Mouse (Mus musculus) G1E (cell line): ENCODE data around the gene Sox5. TPM values are rescaled to one million over a fixed set of nuclear protein-coding genes. Genes with fewer than 3 reads are reported as not detected.
A peak's percentile ranks its signal among the peaks of the same experiment; 100 is the strongest.

Experiments
- ATAC-seq: 2 replicates; pipeline ENCODE4 v1.8.0; 2016; ENCODE audit warnings: mild to moderate bottlenecking; ENCODE audit not compliant: insufficient number of reproducible peaks, poor library complexity, low FRiP score, severe bottlenecking; ENCODE audit errors: extremely low read depth
- DNase-seq: peaks from one replicate; pipeline ENCODE4 v3.0.0; 2012; ENCODE audit warnings: low spot score
- H3K27me3 ChIP-seq: 2 replicates; pipeline ENCODE4 v1.6.1; 2012; ENCODE audit warnings: mild to moderate bottlenecking, low read length, inconsistent platforms; ENCODE audit not compliant: insufficient read depth
- H3K36me3 ChIP-seq: replicated peaks from 2 replicates; pipeline ENCODE3; 2012; ENCODE audit warnings: mild to moderate bottlenecking, inconsistent platforms
- H3K4me1 ChIP-seq: 2 replicates; pipeline ENCODE4 v1.6.1; 2012; ENCODE audit warnings: low read depth, low read length, inconsistent platforms, mixed read lengths; ENCODE audit not compliant: insufficient read depth
- H3K4me3 ChIP-seq: 2 replicates; pipeline ENCODE4 v1.5.1; 2012; ENCODE audit warnings: low read depth, mild to moderate bottlenecking, inconsistent platforms, low read length, moderate library complexity, mixed read lengths
- H3K9me3 ChIP-seq: replicated peaks from 2 replicates; pipeline ENCODE4 v1.6.1; 2012; ENCODE audit warnings: inconsistent platforms
- CTCF ChIP-seq: IDR thresholded peaks from 2 replicates; pipeline ENCODE4 v1.5.1; 2012; ENCODE audit warnings: low read depth, low read length, inconsistent platforms, mixed read lengths
- GATA1 ChIP-seq: IDR thresholded peaks from 2 replicates; pipeline ENCODE4 v1.6.1; 2012; ENCODE audit warnings: borderline replicate concordance, low read length, inconsistent platforms, mixed read lengths
- GATA2 ChIP-seq: IDR thresholded peaks from 2 replicates; pipeline ENCODE4 v1.6.1; 2012; ENCODE audit warnings: low read depth, low read length, inconsistent platforms, borderline replicate concordance
- POLR2AphosphoS5 ChIP-seq: IDR thresholded peaks from 2 replicates; pipeline ENCODE4 v1.6.1; 2012; ENCODE audit warnings: low read depth, low read length, inconsistent platforms; ENCODE audit not compliant: insufficient replicate concordance
- TAL1 ChIP-seq: conservative IDR thresholded peaks from 2 replicates; pipeline ENCODE4 v1.6.1; 2012; ENCODE audit warnings: low read depth, low read length, inconsistent platforms, mixed read lengths
- polyA plus RNA-seq: library from polyadenylated mRNA; stranded (reverse); fragments of >175 nt; gene quantifications from 2 replicates; pipeline ENCODE4 v1.2.3, GENCODE M21; 2012
- total RNA-seq, 2 experiments: library from RNA; stranded (forward) in 1 of 2; stranded (reverse) in 1 of 2; fragments of 200-1000 nt in 1 of 2; fragments of >200 nt in 1 of 2; fragmentation: Nextera tagmentation in 1 of 2; gene quantifications; 2 replicates each; pipeline ENCODE4 v1.2.3; 2014 to 2017

The Sox5 gene
- total and polyA plus RNA-seq, 3 experiments, result 0.27 to 16.2 TPM; not detected in 1

- Histone ChIP-seq H3K4me1 (no peaks in the 10 kb centered on the region), H3K4me3 (no peak overlapping the region), H3K9me3 (peaks cover 58% of the 10 kb centered on the region), H3K36me3 (no peaks in the 10 kb centered on the region), H3K27me3 (no peaks in the 10 kb centered on the region)
- ATAC-seq (no peak), DNase-seq (no peak)
- no peak for TF ChIP-seq GATA1
- no peak for TF ChIP-seq GATA2
- no peak for TF ChIP-seq TAL1
- no peak for TF ChIP-seq CTCF
- TF ChIP-seq POLR2AphosphoS5, result no peak
These were observed 328.6 kb downstream of the Sox5 start for GRCm38 (mm10) chr6:144453147-144453546.

- Histone ChIP-seq H3K4me3 (no peak overlapping the region), H3K4me1 (no peaks in the 10 kb centered on the region), H3K36me3 (no peaks in the 10 kb centered on the region), H3K9me3 (peaks cover 59% of the 10 kb centered on the region), H3K27me3 (no peaks in the 10 kb centered on the region)
- DNase-seq, result no peak
- ATAC-seq, result no peak
- TF ChIP-seq GATA2, result no peak
- TF ChIP-seq POLR2AphosphoS5, result no peak
- no peak for TF ChIP-seq TAL1
These were observed 329.4 kb downstream of the Sox5 start for GRCm38 (mm10) chr6:144452200-144452977.

- no peak for TF ChIP-seq GATA2
- no peak for TF ChIP-seq POLR2AphosphoS5
- TF ChIP-seq GATA1, result no peak
- no peak for TF ChIP-seq TAL1
- no peak for TF ChIP-seq CTCF
- no peaks in the 10 kb centered on the region for H3K36me3 ChIP-seq
- H3K4me1 ChIP-seq, result no peaks in the 10 kb centered on the region
- ATAC-seq (no peak), DNase-seq (no peak)
- no peak overlapping the region for H3K4me3 ChIP-seq
- peaks cover 57% of the 10 kb centered on the region for H3K9me3 ChIP-seq
- H3K27me3 ChIP-seq, result no peaks in the 10 kb centered on the region
These were observed 330.1 kb downstream of the Sox5 start for GRCm38 (mm10) chr6:144451631-144452030.

- no peak for ATAC-seq
- Histone ChIP-seq H3K4me1 (no peaks in the 10 kb centered on the region), H3K9me3 (peaks cover 44% of the 10 kb centered on the region), H3K4me3 (no peak overlapping the region), H3K36me3 (no peaks in the 10 kb centered on the region), H3K27me3 (no peaks in the 10 kb centered on the region)
- TF ChIP-seq CTCF (no peak), GATA1 (no peak), POLR2AphosphoS5 (no peak), TAL1 (no peak), GATA2 (no peak)
- DNase-seq, result no peak
These were observed 335.9 kb downstream of the Sox5 start for GRCm38 (mm10) chr6:144445761-144446373.

DNA sequence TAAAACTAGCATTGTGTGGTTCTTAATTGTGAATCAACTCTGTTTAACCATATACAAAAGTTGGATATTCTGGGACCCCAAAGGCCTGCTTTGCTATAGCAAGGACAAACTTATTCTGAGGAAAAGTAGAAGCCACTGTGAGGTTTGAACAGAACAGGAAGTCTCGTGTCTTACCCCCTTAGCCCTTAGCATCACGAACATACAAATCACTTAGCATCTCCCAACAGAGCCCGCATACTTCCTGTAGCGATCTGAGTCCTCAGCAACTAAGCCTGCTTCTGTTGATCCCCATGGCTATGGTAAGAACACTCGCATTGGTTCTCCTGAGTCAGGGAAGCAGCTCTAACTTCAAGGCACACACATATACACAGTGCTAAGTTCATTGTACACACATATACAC lies 337.4 kb downstream of the Sox5 start:
- no peak overlapping the region for H3K4me3 ChIP-seq
- no peaks in the 10 kb centered on the region for H3K36me3 ChIP-seq
- no peaks in the 10 kb centered on the region for H3K27me3 ChIP-seq
- TF ChIP-seq TAL1, result no peak
- TF ChIP-seq GATA1, result no peak
- TF ChIP-seq GATA2, result no peak
- no peak for TF ChIP-seq CTCF
- no peak for TF ChIP-seq POLR2AphosphoS5
- ATAC-seq (peak; percentile 15; the same call in 1 of the 2 replicates), DNase-seq (no peak)
- H3K9me3 ChIP-seq, result peaks cover 36% of the 10 kb centered on the region
- H3K4me1 ChIP-seq, result no peaks in the 10 kb centered on the region

- ATAC-seq (no peak), DNase-seq (no peak)
- Histone ChIP-seq H3K9me3 (peaks cover 33% of the 10 kb centered on the region), H3K36me3 (no peaks in the 10 kb centered on the region), H3K4me1 (no peaks in the 10 kb centered on the region), H3K27me3 (no peaks in the 10 kb centered on the region), H3K4me3 (no peak overlapping the region)
- no peak for TF ChIP-seq POLR2AphosphoS5
- TF ChIP-seq GATA2, result no peak
- TF ChIP-seq GATA1, result no peak
- TF ChIP-seq TAL1, result no peak
- TF ChIP-seq CTCF, result no peak
These were observed 338.1 kb downstream of the Sox5 start for GRCm38 (mm10) chr6:144443681-144444080.
